Mouse (Mus musculus) c-Kit-positive CD71-positive TER-119-negative erythroid progenitor cells, embryonic 14.5 days (primary cell): ENCODE data around the gene Pacsin1.
"Not testable (repeated sequence)": the region's sequence is repeated elsewhere in the genome, so short reads cannot be mapped to it uniquely, and the experiment has no call there.

Source experiments
- DNase-seq: peaks from one replicate; pipeline ENCODE4 v3.0.0-alpha.2; 2013; ENCODE audit warnings: low read depth

Pacsin1 gene

DNA sequence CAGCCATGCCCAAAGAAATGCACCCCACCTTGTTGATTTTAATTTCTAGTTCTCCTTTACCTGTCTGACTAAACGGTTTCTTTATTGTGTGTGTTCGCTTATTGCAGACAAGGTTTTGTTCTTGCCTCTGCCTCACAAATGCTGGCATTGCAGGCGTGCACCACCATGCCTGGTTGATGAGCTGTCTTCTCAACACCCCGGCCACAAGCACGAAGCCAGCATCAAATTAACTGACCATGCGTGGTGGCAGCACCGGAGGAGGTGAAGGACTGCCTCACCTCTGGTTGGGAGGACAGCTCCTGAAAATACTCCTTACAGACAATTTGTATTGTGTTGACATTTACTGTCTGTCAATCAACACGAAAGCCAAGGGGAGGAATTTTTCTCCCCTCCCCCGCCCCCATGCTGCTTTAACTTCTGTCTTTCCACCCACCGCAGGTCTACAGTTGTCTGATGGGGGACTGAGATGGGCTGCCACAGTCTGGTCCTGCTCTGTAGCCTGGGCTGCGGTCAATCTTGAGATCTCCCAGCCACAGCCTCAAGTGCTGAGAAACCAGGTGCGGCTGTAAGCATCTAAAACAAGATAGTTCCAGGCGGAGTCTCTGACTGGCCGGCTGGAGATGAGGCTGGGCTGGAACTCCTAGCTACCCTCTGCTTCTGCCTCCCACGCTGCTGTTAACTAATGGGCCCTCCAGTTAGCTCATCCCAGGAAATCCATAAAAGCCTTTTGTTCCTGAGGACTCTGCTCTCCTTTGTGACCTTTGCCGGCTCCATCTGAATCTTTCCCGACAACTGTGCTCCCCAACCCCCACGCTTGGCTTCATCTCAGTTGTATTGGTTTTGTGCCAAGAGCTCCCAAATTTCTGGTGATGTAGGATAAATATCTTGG, 18.9 kb upstream of the Pacsin1 start, which contains the start of gene Rps10:
Gene Rps10, minus strand, starts transcription at position 538 of the 889 bp plus-strand sequence.
- no peak for DNase-seq

DNA sequence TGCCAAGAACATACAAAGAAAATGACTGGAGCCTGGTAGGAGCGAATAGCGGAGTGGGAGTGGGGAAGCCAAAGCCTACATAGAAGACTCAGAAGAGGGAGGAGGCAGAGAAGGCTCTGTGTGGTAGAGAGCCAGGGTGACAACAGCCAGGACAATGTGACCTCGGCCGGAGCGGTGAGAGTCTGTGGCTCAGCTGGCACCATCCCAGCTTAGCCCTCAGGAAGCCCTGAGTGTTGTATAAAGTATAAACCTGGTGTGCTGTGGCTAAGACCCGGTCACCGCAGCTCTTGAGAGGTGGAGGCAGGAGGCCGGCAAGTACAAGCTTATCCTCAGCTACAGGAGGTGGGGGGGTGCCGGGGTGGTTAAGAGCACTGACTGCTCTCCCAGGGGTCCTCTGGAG, 18.0 kb upstream of the Pacsin1 start:
- DNase-seq, result no peak

DNA sequence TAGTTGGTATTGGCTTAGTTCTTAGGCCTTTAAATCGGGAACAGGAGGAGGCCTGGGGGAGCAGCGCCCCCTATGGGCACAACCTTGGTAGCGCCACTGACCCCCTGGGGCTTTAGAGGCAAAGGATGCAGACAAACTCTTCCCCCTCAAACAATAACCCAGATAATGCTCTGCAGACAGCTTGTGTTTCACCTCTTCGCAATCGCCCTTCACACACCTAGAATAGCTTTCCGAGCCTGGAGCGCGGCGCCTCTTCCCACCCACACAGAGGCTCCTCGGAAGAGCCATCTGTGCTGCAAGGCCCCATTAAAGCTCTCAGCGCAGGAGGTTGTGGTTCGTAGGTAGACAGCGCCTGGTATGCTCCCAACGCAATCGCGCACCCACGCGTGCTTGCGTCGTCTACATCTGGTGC, 16.4 kb upstream of the Pacsin1 start:
- DNase-seq, result no peak

DNA sequence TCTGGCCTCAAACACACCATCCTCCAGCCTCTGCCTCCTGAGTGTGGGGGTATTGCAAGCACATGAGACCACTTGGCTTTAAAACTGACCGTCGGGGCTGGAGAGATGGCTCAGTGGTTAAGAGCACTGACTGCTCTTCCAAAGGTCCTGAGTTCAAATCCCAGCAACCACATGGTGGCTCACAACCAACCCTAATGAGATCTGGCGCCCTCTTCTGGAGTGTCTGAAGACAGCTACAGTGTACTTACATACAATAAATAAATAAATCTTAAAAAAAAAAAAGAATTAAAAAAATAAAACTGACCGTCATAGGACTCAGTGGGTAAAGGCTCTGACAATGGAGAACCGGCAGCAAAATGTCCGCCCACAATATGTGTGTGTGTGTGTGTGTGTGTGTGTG, 15.5 kb upstream of the Pacsin1 start:
- DNase-seq, result not testable (repeated sequence)

DNA sequence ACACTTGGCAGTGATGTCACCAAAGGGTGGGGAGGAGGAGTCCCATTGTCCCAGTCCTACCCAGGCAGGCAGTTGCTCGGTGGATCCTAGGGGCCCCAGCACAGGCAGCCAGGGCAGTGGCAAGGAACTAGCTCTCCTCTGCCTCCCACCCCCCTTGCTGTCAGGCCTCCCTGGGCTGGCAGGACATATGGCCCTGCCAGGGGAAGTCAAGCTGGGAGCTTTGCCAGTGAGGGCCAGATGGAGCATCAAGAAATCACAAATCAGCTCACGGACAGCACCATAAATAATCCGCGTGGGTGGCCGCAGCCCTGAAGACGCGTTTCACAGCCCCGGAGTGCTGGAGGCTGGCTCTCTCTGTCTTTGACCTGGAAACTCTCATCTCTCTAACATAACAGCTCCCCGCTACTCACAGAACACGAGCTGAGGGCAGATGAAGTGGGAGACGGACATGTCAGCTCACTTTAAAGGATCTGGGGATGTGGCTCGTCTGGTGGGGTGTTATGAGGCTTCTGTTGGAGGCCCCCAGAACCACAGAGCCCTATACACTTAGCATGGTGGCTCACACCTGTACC, 12.7 kb upstream of the Pacsin1 start:
- no peak for DNase-seq

DNA sequence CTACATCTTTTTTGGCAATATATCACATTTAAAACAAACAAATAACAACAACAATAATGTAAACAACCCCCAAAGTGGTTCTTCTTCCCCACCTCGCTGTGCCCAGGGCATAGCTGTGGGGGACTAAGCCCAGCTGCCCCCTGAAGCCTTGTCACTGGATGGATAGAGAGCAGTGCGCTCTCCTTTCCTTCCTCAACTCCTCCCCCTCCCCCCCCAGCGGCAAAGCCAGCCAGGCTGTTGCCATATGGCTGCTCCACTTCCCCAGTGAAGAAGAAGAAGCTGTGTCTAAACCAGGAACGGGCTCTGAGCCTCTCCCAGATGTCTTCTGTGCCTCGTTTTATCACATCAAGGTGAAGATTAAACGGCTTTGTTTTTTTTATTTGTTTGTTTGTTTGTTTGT, 12.2 kb upstream of the Pacsin1 start:
- no peak for DNase-seq

DNA sequence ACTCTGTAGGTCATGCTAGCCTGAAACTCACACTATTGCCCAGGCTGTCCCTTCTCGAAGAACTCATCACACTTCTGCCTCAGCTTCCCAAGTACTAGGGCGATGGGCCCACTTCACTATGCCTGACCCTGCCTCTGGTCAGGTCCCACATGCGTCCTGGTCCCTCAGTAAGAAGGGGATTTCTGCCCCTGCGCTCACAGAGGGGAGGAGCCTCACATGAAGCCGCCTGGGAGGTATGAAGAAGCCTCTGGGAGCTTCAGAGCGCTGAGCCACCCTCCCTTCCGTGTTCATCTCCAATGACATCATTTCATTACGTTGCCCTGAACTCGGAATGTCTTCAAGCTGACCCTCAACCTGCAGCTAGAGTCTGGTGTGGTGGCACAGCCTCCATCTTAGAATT, 11.6 kb upstream of the Pacsin1 start:
- DNase-seq, result no peak

DNA sequence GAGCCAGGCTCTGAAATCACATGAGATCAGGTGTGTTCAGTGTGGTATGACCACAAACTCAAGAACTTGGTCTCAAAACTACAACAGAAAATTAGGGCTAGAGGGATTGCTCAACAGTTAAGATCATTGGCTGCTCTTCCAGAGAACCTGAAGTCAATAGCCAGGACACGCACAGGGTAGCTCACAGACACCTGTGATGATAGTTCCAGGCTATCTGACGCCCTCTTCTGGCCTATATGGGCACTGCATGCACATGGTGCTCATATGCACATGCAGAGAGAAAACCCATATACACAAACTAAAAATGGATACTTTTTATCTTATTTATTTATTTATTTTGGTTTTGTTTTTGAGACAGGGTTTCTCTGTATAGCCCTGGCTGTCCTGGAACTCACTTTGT, 10.7 kb upstream of the Pacsin1 start:
- no peak for DNase-seq

DNA sequence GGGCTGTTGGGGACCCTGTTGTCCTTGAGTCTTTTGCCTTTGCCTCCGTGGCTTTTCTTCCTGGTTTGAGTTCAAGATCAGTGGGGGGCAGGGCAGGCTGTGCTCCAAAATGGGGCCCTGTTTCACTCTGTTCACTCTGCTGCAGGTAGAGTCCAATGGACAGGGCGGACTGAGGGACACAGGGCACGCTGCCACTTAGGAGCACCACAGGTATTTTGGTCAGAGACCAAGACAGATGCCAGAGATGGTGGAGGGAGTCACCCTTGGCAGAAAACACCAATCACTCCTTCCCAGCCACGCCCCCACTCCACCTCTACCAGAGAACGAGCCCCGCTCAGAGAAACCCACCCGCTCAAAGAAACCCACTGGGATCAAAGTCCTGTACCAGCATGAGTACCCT, 9.5 kb upstream of the Pacsin1 start:
- no peak for DNase-seq

DNA sequence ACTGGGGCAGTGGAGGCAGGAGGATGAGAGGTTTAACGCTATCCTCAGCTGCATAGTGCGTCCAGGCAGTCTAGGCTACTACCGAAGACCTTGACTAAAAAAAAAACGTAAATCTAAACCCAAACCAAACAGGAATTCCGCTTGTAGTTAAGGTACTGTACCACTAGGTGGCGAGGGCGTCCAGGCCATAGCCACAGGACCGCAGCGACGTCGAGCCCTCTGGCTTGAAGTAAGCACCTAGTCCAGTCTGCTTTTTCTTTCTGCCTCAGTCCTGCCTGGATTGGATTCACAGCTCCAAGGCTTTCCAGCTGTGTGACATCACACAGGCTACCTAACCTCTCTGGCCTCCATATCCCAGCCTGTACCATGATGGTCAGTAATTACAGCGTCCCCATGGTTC, 5.1 kb upstream of the Pacsin1 start:
- DNase-seq, result peak; percentile 63

DNA sequence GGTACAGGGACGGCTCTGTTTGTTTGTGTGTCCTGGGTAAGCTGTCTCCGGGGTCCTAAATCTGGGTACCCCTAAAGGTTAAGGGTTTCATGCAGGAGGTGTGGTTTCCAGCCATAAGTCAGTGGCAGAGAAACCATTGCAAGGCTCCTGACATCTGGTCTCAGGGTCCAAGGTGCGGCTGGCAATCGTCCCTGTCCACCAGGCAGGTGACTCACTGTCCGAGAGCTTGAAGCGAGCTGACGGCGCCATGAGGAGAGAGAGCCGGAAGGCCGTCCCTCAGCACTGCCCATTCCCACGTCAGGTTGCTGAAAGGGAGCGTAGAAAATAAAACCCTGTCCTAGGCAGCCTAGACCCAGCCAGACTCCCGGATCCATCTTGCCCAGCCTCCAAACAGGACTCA, 4.7 kb upstream of the Pacsin1 start:
- no peak for DNase-seq

DNA sequence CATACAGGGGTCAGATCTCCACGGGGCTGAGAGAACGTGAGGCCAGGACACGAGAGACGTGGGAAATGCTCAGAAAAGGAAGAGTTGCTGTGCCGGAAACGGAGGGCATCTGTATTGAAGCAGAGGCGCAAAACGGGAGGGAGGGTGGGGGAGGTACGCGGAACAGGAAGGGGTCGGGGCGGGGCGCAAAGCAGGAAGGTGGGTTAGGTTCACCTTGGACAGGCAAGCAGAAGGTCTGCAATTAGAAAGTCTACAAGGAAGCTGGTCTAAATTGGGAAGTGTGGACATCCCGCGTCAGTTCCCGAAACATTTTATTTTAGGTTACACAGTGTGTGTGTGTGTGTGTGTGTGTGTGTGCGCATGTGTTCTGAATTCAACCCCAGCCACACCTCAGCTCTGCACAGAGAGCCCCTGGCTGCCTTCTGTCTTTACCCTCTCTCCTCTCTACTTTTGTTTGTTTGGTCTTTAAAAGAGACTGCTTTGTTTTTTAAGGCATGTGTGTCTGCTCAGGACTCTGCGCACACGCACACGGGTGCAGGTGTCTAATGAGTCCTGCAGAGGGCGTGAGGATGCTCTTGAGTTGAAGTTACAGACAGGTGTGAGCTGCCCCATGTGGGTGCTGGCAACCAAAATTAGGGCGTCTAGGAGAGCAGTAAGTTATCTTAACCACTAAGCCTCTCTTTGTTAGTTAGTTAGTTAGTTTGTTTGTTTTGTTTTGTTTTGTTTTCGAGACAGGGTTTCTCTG, 3.1 kb upstream of the Pacsin1 start:
- DNase-seq, result no peak

DNA sequence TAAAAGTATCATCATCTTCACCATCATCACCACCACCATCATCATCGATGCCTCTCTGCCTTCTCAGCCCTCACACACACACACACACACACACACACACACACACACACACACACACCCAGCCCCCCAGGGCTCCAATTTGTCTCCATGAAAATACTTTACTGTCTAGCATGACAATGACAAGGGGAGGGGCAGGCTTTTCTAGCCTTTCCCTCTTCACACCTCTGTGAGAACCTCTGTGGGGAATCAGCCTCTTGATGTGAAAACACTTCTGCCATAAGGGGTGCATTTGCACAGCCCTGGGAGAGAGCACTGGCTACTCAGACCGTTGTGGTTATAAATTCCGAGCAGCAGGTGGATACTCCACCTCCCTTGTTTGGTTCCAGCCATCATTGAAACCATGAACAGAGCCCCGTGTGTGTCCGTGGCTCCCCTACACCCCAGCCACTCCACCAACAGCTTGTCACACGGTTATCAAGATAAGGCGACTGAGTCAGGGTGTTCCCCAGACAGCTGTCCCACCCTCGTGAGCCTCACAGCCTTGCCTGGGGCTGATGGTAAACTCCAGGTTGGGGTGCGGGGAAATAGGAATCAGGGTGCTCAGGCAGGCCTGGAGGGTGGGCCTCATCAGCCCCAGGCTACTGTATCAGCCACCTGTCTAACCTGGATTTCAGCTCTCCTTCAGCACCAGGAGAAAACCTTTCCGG, 1.9 kb upstream of the Pacsin1 start:
- no peak for DNase-seq

DNA sequence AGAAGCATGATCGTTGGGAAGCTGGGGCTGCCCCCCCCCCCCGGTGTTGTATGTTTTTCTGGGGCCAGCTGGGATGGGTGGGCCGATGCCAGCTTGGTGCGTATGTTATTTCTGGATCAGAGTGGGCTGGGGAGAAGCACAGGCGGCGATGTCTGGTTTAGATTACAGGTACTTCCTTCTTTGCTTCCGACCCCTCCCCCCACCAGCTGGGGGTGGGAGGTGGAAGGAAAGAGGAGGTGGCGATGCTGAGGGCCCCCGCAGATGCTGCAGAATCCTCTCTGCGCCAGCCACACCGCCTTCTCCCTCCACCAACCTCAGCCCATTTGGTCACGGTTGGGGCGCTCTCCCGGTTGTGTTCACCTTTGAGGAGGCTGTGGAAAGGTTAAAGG, 696 bp downstream of the Pacsin1 start:
- DNase-seq, result no peak

DNA sequence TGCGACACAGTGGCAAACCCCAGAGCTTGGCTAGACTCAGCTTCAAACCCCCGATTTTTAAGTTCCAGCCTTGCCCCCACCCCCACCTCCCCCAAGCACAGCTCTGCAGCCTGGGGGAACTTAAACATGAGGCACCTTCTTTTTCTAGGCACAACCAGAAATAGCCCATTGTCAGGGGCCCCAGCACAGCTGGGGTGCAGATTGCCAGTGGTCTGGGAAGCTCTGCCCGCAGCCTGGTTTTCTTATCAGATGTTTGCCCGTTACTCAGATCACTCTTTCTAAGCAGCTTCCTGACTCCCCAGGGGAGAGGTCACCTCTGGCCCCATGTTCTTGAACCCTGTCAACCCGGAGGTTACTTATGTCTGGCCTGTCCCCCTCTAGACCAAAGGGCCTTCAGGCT, 1.1 kb downstream of the Pacsin1 start:
- no peak for DNase-seq

DNA sequence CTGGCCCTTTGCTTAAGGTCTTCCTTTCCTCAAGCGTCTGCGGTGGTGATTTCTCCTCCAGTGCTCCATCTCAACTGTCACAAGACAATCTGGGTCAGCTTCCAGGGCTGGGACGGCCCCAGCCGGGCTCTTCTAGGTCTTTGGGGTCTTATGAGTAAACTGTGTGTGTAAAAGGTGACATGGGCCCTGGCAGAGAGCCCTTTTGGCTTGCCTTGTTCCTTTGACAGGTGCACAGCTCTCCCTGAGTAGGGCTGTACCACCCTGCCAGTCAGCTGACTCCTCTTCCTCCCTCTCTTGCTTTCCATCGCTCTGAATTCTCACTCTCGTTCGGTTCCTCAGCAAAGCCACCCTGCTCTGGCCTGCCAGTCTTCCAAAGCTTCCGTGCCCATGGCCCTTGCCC, 1.8 kb downstream of the Pacsin1 start:
- DNase-seq, result no peak

DNA sequence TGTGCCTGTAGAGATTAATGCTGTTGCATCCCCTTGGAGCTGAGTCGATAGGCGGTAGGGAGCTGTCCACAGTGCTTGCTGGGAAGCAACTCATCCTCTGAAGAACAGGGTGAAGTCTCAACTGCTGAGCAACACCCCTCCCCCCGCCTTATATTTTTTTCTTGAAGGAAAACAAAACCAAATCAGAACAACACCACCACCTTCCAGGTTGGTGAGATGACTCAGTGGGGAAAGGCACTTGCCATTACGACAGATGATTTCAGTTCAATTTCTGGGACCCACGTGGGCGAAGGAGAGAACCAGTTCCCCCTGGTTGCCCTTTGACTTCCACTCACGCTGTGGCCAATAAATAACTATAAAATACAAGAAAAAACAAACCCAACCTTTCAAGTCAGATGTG, 3.5 kb downstream of the Pacsin1 start:
- DNase-seq, result no peak

DNA sequence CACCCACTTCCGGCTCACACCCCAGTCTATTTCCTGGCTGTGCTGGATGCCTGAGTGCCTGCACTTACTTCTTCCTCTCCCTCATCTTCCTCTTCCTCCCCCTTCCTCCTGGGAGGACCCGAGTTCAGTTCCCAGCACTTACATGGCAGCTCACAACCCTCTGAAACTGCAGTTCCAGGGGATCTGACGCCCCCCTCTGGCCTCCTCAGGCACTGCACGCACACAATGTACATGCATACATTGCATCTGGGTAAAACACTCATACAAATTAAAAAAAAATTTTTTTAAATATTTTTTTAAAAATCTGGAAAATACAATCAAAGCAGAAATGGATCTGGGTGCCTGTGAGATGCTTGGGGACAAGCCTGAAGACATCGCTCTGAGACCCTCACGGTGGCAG, 16.4 kb downstream of the Pacsin1 start:
- DNase-seq, result no peak

DNA sequence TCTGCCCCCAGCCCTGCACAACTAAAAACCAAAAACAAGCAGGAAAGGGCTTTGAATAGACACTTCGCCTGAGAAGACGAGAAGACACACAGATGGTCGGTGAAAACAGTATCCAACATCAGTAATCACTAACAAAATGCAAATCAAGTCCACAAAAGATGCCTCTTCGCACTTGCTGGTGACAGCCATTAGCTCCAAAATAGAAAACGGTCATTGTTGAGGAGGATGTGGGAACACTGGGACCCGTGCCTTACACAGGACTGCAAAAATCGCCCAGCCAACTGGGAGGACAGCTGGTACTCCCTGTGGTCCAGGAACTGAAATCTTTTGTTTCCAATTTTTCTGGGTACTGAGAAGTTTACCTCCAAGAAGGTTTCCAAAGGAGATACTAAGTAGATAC, 18.6 kb downstream of the Pacsin1 start:
- no peak for DNase-seq

DNA sequence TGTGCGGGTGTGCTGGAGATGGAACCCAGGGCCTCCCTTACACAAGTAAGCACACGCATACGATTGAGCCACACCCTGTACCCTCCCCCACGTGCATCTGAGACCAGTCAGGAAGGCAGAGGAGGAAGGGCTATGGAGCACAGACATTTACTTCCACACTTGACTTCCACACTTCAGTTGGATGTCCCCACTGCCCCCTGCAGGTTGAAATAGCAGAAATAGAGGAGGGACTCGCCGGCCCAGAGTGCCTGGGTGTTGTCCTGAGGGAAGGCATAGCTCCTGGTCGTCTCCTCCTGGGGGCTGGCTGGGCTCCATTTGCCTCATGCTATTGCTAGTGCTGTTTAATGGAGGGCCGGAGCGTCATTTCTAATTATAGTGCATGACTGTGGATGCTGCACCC, 20.1 kb downstream of the Pacsin1 start:
- no peak for DNase-seq

DNA sequence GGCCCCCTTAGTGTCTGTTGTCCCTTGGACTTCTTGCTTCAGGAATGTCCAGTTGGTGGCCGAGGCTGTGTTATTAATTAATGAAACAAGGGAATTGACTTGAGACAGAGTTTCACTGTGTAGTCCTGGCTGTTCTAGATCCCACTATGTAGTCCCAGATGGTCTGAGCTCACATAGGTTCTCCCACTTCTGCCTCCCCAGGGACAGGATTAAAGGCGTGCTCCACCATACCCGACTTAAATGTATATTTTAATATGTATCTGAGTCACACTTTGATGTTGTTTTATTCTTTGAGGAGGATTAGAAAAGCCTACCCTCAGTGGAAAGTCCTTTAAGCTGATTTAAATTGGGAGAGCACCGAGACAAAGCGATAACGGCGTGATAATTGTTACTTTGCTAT, 21.0 kb downstream of the Pacsin1 start:
- DNase-seq, result no peak

DNA sequence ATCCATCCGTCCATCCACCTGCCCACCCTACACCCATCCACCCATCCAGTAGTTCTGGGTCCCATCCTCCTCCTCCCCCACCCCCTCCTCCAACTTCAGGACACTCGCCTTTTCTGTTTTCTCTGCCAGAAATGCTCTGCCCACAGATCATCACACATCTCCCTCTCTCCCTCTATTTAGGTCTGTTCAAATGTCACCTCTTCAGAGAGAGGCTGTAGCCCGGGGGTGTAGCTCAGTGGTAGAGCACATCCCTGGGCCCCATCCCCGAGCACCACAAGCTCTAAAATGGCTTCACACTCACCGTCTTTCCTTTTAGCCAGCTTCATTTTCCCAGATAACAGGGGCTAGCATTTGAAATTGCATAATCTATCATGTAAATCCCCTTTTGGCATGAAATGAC, 22.4 kb downstream of the Pacsin1 start:
- DNase-seq, result no peak
